Mouse (Mus musculus): ENCODE measurements around the gene Lhfpl5. TPM values are rescaled to one million over a fixed set of nuclear protein-coding genes. Genes with fewer than 3 reads are reported as not detected.
A peak's percentile ranks its signal among the peaks of the same experiment; 100 is the strongest.

Lhfpl5 gene
- total RNA-seq, 1 experiment from 2014 or later: not detected

DNA sequence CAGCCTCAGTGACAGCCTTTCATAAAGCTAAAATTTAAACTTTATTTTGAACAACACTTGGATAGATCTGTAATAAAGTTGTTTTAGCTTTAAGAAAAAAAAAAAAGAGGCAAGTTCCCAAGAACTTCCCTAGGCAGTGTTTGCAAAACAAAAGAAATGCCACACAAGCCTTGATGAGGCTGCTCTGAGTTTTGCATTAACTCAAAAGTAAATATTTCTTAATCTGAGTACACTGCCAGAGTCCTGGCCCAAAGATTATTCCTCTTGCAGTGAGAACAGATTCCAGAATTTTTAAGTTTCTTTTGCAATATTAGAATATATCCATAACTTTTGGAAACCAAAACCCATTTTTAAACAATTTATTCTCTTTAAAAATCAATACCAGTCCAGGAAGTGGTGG is 10.3 kb upstream of the Lhfpl5 start:
- ATAC-seq (ENCODE audit: extremely low read depth, insufficient number of reproducible peaks, low FRiP score, poor library complexity, severe bottlenecking): no peak

DNA sequence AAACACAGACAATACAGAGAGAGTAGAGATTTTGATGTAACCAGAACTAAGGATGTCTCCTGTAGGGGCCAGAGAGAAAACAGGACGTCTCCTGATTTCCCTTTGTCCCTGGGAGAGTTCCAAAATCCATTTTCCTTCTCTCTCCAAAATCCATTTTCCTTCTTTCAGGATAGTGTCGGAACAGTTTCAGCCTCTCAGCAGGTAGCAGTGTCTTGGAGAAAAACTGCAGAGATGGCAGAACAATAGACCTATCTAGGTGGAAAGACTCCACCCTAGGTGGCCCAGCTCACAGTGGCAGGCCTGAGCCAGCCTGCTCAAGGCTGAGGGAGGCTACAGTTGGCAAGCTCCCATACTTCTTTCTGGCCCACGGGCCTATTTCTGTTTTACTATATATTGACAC is 7.9 kb upstream of the Lhfpl5 start:
- ATAC-seq (ENCODE audit: extremely low read depth, insufficient number of reproducible peaks, low FRiP score, poor library complexity, severe bottlenecking): no peak

DNA sequence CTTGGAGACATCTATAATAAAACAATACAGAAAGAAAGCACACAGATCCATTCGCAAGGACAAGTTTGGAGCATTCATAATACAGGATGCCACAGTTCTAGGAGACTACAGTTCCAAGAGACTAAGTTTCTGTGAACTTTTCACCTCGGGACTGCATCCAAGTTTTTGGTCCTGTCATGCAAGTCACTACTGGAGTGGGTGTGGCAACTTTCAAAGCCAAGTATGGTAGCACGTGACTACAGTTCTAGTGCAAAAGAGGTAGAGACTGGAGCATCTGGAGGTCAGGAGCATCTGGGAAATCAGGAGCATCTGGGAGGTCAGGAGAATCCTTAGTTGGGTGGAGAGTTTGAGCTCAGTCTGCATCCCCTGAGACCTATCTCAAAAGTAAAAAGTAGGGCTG is 3.6 kb upstream of the Lhfpl5 start:
- ATAC-seq (ENCODE audit: extremely low read depth, insufficient number of reproducible peaks, low FRiP score, poor library complexity, severe bottlenecking): no peak

DNA sequence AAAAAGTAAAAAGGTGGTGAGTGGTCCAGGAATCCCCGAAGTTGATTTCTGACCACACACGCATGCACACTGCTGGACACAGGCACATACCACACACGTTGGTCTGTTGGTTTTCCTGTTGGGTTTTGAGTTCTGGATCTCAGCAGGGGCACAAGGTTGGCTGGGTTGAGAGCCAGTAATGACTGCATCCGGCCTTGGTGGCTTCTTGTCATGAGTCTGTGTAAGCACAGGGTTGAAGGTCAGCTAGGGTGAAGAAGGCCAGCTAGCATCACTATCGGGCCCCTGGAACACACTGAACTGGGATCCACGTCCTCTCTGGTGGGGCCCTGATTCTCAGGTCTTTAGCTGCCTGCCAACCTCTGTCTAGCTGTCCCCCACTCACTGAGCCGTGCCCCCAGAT is 2.9 kb upstream of the Lhfpl5 start:
- no peak for ATAC-seq (ENCODE audit: extremely low read depth, insufficient number of reproducible peaks, low FRiP score, poor library complexity, severe bottlenecking)

DNA sequence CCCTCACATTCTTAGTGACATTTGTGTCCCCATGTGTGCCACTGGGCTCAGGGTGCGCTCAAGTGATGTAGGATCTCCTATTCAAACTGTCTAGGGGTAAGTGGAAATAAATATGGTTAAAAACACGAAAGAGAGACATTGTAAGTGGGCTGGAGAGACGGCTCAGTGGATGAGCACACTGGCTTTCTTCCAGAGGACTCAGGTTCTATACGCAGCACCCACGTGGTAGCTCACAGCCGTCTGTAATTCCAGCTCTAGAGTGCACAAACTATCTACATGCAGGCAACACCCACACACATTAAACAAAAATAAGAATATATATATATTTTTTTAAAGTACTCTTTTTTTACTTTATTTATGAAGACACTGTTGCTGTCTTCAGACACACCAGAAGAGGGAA is 2.5 kb upstream of the Lhfpl5 start:
- ATAC-seq (ENCODE audit: extremely low read depth, insufficient number of reproducible peaks, low FRiP score, poor library complexity, severe bottlenecking): no peak

DNA sequence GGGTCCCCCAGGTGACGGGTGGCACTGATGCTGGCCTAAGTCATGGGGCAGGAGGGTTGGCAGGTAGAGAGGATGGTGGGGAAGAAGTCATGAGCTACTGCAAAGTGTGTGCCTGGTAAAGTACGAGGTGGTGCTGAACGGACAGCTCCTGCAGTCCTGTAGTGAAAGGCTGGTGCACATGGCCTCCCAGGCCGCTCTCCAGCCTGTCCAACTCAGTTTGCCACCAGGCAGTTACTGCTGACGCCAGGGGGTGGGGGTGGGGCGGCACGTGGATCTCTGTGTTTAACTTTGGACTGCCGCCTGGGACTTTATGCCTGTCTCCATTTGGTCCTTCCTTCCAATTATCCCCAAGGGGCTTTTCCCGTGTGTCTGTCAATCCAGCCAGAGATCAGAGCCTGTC is 5.0 kb downstream of the Lhfpl5 start:
- no peak for ATAC-seq (ENCODE audit: extremely low read depth, insufficient number of reproducible peaks, low FRiP score, poor library complexity, severe bottlenecking)

DNA sequence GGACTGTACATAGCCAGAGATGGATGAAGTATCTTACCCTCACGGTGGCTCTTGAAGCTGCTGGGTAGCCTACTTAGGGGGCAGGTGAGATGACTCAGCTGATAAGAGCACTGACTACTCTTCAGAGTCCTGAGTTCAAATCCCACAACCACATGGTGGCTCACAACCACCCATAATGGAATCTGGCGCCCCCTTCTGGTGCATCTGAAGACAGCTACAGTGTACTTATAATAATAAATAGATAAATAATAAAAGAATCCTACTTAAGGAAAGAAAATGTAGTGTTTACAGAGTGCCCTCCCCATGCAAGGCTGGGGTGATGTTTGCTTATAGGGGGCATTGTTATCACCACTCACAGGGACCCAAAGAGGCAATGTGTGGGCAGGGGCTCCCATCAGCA is 5.6 kb downstream of the Lhfpl5 start:
- ATAC-seq (ENCODE audit: extremely low read depth, insufficient number of reproducible peaks, low FRiP score, poor library complexity, severe bottlenecking): no peak

DNA sequence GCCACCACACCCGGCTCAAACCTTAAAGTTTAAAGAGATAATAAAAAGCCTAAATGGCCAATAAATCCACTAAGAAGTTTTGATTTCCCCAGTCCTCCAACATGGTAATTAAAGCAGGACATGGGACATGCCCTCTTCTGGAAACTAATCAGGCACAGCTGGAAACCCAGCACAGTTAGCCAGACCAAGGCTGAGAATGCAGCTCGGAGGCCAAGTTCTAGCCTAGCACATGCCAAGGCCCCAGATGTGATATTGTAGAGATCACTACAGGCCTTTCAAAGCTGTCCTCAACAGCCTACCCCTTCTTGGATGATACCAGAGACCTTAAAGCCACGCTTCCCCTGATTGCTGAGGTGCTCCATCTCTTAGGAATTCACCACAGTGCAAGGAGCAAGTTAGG is 11.1 kb downstream of the Lhfpl5 start:
- no peak for ATAC-seq (ENCODE audit: extremely low read depth, insufficient number of reproducible peaks, low FRiP score, poor library complexity, severe bottlenecking)

DNA sequence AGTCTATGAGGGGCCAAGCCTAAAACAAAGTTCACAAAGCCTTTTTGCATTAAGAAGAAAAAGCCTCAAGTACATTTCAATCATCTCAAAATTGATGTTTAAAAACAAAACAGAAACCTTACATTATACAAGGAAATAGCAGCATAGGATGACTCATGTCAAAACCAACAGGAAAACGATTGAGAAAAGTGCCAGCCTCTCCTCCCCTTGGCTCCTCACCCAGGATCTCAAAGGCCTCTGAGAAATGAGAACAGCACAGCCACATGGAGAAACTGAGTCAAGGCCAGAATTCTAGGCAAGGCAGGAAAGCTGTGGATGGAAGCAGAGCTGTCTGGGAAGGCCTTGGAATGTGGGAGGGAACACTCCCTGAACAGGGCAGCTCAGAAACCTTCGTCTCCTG is 13.2 kb downstream of the Lhfpl5 start:
- ATAC-seq (ENCODE audit: extremely low read depth, insufficient number of reproducible peaks, low FRiP score, poor library complexity, severe bottlenecking): no peak

DNA sequence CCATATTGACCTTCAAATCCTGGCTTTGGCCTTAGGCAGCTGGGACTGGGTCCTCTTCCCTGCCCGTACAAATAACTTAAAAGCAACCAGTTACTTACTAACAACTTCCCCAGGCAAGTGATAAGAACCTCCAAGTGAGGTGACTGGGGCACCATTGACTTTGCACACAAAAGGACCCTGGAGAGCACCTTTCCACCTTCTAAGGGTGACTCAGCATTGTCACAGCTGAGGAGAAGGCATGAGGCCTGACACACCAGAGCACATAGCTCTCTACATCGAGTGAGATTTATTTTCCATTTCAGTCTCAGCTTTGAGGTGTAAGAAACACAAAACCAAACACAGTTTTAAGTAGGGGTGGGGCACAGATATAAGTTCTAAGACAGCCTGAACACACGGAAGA is 15.2 kb downstream of the Lhfpl5 start:
- no peak for ATAC-seq (ENCODE audit: extremely low read depth, insufficient number of reproducible peaks, low FRiP score, poor library complexity, severe bottlenecking)

DNA sequence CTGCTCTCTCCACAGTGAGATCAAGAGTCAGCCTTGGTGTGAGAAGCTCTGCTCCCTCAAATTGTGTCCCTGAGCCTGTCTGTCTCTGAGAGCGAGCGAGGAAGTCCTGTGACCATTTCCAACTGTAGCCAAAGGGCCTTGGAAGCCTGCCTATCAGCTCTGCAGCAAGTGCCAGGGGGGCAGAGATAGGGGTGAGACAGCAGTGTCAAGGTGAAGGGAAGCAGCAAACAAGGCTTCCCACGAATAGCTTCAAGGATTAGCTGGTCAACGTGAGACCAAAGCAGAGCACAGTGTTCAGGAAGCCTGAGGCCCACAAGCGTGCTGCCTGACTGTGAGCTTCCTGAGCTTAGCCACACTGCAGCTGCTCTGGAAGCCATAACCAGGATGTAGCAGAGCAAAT is 16.0 kb downstream of the Lhfpl5 start:
- ATAC-seq (ENCODE audit: extremely low read depth, insufficient number of reproducible peaks, low FRiP score, poor library complexity, severe bottlenecking): no peak

DNA sequence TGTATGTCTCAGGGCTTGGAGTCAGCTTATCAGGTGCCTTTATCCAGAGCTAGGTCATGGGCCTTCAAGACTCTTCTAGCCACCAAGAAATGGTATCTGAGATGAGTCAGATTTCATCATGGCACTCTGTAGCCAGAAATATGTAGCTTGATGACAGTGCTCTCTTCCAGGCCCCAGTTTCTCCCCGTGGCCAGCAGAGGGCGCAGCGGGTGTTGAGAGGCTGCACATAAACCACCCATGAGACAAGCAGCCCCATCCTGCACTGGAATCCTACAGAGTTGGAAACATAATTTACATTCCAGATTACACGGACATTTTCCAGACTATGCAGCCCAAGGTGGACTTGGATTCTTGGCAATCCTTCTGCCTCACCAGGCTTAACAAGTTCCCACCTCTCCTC is 17.6 kb downstream of the Lhfpl5 start:
- ATAC-seq (ENCODE audit: extremely low read depth, insufficient number of reproducible peaks, low FRiP score, poor library complexity, severe bottlenecking): peak; percentile 64

DNA sequence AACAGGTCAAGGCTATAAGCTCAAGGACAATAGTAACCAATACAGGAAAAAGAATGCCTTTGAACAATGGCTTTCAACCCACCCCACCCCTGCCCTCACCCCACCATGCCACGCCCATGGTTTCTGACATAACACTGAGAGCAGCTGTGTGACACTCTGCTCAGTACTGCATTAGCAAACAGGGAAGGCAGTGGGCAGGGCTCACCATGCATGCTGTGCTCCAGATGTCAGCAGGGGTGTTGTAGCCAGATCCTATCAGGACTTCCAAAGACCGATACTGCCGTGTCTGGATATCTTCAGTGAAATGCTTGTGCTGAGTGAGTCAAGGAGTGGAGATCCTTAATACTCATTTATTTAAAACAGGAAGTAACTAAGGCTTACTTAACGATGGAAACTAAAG is 18.5 kb downstream of the Lhfpl5 start:
- ATAC-seq (ENCODE audit: extremely low read depth, insufficient number of reproducible peaks, low FRiP score, poor library complexity, severe bottlenecking): no peak

DNA sequence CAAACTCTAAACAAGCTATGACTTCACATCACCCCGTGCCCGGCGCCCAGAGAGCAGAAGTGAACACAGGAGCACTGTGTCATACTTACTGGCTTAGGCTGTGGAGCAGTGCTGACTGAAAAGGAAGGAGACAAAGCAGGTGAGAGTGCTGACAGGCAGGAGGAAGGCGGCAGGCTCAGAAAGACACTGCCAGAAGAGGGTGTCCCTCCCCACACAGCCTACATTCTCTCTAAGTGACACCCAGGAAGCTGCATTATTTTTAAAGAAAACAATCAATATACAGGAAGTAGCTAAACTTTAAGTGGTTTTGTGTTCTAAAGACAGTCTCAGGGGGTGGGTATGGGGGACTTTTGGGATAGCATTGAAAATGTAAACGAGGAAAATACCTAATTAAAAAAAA is 25.3 kb downstream of the Lhfpl5 start:
- ATAC-seq (ENCODE audit: extremely low read depth, insufficient number of reproducible peaks, low FRiP score, poor library complexity, severe bottlenecking): no peak

DNA sequence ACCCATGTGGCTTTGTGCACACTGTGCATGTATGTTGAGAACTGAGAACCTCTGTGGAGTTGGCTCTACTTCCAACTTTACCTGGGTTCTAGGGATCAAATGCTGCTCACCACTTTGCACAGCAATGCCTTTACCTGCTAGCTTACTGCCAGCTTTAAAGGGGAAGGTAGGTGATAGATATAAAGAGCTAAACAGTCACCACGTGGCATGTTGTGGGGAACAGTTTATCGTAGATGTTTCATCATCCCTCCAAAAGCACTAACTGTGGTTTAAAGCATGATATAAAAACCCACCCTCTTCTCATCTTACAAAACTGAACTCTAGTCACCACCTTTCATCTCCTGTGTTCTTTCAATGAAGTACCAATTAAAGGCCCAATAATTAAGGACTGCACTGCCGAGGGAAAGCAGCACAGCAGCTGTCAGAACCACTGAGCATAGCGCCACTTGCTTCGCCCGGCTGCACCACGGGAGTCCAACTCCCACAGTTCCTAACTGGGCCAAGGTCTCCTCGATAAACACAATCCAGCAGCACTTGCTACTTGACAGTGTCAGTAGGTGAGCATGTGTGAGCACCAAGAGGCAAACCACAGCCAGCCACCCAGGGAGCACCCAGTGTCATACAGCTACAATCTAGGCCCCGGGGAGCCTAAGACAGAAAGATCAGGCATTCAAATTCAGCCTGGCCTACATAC is 26.3 kb downstream of the Lhfpl5 start:
- ATAC-seq (ENCODE audit: extremely low read depth, insufficient number of reproducible peaks, low FRiP score, poor library complexity, severe bottlenecking): no peak

DNA sequence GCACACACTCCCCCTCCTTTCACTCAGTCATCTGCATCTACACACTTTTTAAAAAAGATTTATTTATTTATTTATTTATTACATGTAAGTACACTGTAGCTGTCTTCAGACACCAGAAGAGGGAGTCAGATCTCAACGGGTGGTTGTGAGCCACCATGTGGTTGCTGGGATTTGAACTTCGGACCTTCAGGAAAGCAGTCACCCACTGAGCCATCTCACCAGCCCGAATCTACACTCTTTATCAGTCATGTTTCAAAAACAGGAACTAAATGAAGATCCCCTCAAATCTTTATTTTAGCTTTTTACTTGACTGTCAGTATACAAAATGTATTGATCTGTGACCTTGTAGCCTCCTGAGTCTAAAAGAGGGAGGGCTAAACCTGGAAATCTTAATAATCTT is 34.1 kb downstream of the Lhfpl5 start:
- no peak for ATAC-seq (ENCODE audit: extremely low read depth, insufficient number of reproducible peaks, low FRiP score, poor library complexity, severe bottlenecking)

DNA sequence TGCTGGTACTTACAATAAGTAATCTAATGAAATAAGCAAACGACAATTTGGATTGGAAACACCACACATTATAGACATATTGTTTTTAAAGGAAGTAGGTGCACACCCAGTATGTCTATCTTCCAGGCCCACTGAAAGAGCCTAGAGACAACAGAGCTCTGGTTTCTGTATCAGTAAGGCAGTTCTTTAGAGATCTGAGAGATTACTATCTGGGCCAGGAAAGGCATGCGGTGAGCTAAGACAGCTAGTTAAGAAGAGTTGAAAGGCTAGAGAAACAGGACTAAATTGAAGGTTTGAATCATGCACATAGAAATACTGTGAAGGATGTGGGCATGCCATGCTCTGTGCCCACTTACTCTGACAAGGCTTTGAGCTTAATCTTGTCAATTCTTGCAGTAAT is 37.2 kb downstream of the Lhfpl5 start:
- peak; percentile 56; the same call in 1 of the 2 replicates for ATAC-seq (ENCODE audit: extremely low read depth, insufficient number of reproducible peaks, low FRiP score, poor library complexity, severe bottlenecking)

DNA sequence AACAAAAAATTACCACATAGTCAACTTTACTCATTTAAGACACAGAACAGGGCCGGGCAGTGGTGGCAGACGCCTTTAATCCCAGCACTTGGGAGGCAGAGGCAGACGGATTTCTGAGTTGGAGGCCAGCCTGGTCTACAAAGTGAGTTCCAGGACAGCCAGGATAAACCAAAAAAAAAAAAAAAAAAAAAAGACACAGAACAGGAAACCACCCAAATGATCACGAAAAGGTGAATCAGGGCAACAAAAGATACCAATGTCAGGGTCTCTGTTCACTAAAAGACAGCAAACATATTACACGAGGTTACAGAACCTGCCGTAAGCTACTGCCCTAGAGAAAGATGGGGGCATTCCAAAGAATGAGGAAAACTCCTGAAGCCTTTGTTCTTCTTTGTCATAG is 37.7 kb downstream of the Lhfpl5 start:
- ATAC-seq (ENCODE audit: extremely low read depth, insufficient number of reproducible peaks, low FRiP score, poor library complexity, severe bottlenecking): no peak

DNA sequence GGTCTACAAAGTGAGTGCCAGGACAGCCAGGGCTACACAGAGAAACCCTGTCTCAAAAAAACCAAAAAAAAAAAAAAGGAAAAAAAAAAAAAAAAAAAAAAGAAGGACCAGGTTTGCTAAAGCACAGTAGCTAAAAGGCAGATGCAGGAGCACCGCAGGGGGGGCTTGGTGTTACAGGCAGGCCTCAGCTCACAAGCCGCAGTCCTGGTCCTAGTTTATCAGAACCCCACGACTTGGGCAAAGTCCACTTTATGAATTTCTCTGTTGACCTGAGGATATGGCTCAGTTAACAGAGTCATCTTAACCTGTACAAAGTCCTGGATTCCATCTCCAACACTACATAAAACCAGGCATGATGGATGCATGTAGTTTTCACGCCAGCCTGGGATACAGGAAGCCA is 39.9 kb downstream of the Lhfpl5 start:
- no peak for ATAC-seq (ENCODE audit: extremely low read depth, insufficient number of reproducible peaks, low FRiP score, poor library complexity, severe bottlenecking)

DNA sequence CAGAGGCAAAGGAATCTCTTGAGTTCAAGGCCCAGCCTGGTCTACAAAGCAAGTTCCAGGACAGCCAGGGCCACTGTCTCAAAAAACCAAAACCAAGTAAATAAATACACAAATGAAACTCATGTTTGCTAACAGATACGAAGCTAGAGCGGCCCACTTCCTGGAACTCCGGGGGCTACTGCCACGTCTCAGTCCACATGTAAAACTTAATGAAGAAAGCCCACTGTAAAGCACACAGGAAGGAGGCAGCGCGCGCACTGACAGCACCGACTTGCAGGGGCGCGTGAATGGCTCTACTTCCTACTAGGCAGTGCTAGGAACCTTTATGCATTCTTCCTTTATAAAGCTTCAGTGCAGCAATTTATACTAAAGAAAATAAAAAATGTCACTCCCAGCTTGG is 42.2 kb downstream of the Lhfpl5 start:
- ATAC-seq (ENCODE audit: extremely low read depth, insufficient number of reproducible peaks, low FRiP score, poor library complexity, severe bottlenecking): no peak

DNA sequence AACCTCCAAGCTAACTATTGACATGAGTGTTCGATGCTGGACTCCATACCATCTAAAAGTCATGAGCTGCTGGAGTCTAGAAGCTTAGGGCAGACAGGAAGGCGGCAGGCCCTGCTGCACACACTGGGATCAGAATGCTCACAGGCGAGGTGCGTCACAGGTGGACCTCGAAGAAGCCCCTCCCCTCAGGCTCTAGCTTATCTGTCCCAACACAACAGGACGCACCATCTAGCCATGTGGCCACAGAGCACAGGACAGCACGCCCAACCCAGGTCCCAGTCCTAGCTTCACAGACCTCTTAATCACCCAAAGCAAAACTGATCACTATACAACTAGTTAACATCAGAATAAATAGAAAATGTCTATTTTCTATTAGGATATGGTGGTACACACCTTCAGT is 42.7 kb downstream of the Lhfpl5 start:
- no peak for ATAC-seq (ENCODE audit: extremely low read depth, insufficient number of reproducible peaks, low FRiP score, poor library complexity, severe bottlenecking)
